Mouse (Mus musculus): ENCODE results near the gene Zfp316.

The Zfp316 gene

DNA sequence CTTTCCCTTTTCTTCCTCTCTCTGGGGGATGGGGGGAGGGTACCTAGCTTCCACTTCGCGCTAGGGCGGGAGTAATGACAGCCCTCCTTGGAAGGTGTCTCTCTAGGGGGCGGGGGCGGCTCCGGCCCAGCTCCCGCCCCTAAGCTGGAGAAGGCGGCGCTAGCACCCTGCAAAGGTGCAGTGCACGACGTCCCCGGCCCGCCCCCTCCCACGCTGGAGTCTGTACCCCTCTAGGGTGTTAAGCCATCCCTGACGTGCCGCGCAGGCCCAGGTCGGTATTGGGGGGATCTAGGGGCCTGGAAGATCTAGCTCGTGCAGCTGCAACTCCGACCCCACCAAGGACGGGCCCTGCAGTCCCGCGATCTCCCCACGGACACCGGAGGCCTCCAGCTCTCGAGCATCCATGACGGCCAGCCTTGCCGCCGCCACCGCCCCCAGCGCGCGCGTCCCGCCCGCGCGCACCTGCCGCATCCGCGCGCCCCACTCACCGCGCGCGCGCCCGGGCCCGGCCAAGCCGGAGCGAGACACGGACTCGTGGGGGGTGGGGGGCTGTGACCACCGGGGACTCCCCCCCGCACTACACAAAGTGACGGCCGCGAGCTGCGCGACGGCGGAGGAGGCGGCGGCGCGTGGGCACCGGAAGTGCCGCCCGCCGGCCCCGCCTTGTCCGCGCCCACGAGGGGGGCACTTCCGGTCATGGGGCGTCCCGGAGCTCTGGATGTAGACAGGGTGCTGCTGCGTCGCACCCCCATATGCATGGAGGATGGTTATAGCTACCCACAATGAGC lies at the start of gene Zfp316:
Gene Zfp316, minus strand, starts transcription at position 660 of the 788 bp plus-strand sequence.
- DNase-seq (ENCODE audit: low spot score in 2 of 2): peak; percentile 72 to 74

DNA sequence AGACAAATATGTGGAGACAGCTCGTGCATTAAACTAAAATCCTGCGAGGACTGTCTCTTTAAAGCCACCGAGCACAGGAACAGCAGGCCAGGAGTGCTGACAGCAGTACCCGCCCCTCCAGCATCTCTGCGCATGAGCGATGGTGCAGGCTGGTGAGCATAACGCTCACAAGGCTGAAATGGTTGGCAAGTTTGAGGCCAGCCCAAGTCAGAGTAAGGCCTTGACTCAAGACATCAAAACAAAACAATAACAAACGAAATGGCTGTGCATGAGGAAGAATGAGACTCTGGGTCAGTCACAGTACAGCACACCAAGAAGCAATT lies 47.4 kb upstream of the Zfp316 start:
- no peak for DNase-seq (ENCODE audit: low spot score in 2 of 2)

DNA sequence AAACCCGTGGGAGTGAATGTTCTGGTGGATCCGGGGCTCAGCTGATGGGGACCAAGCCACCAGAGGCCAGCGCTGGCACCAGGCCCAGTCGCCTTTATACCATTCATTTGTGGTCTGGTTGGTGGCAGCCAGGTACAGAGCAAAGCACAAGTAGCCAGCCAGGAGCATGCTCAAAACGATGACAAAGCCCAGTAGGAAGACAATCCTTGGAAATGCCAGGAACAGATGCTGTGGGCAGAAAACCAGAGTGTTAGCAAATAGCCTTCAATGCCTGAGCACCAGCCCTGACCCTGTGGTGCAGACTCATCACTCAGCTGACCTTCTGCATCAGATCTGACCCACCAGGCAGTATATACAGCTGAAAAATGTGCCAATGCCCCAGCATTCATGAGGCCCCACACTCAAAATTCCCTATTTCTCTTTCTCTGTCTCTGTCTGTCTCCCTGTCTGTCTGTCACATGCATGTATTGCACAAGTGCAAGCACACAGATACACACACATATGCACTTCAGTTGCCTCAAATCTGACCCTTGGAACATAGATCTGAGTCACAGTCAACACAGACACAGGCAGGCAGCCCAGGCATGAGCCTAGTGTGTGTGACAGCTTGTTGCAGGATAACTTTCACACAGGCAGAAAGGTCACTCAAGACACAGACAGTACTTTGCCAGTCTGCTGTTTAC lies 46.9 kb upstream of the Zfp316 start:
- no peak for DNase-seq (ENCODE audit: low spot score in 2 of 2)

DNA sequence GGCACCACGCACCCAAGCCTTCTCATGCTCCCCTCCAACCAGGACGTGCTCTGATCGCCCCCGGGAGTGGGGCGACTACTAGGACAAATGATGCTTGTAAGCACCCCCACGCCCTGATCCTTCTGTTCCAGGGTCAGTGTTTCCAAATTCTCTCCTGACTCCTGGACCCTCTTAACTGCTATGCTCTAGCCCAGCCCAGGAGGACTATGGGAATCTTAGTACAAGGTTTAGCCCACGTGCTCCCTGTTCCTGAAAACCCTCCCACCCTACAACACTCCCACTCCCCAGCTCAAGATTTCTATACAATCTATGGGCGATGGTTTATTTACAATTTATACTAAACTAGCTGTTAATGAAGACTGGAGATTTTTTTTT lies 45.7 kb upstream of the Zfp316 start:
- DNase-seq (ENCODE audit: low spot score in 2 of 2): no peak

DNA sequence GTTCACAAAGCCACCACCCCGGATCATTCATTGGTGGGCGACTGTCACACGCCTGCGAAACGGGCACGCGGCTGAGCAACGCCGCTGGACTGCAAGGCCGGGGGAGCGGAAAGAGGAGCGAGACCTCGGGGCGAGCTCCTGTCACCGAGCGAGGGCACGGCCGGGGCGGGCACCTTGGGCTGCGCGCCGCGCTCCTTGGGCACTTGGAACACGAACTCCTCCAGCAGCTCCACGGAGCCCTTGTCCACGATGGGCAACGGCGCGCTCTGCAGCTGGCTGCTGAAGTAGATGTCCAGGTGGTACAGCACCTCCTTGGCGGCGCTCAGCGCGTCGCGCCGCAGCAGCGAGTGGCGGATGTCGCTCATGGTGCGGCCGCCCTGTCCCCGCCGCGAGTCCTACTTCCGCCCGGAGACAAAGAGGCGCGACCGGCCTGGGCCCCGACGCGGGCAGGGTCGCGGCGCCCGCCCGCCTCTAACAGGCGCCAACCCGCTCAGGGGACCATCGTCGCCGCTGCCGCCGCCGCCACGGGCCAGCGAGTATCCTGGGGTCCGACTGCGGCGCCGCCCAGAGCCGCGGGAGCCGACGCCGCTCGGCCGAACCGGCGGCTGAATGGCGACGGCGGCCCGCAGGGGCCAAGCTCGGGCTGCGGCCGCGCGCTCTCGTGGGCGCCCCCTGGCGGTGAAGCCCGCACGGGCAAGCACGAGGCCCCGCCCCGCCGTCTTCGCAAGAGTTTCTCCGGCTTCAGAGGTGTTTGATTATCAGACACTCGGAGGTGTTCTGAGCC lies 45.1 kb upstream of the Zfp316 start, which contains the start of gene E130309D02Rik:
Gene E130309D02Rik, minus strand, starts transcription at position 631 of the 784 bp plus-strand sequence.
- peak; percentile 85 to 89 for DNase-seq (ENCODE audit: low spot score in 2 of 2)

DNA sequence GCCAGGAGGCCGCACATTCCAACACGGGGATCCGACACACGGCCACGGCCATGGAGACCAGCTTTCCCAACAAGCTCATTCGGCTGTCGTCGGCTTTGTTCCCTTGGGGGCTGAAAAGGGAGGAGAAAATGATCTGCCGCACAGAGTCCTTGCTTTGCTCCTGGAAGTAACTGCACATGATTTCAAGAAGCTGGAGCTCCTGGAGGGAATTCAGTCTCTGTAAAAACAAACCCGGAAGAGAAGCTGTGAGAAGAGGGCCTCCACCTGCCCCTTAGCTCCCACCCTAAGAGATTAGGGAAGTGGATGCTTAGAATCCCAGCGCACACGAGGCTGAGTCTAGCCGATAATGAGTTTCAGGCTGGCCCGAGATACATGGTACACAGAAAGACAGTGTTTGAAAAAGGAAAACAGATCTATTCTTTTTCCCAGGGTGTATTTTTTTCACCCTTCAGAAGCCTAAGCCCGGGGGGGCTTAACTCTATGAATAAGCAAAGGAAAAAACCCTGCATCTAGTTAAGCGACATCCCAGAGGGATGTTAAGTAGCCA lies 44.4 kb upstream of the Zfp316 start:
- DNase-seq (ENCODE audit: low spot score in 2 of 2): no peak

DNA sequence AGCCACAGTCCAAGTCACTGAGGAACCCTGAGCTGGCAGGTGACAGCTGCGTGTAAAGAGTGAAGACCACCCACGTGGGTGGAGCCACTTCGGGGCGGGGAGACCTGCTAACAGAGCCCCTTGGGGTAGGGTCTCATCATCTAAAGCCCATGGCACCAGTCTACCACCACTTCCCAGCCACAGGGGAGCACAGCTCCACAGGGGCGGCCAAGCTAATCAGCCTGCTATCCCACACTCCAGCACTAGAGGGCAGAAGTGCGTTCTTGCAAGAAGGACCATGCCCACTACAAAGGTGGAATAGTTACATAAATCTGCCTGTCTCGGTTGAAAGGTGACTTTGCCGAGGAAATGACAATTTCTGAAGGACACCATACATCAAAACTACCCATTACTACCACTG lies 42.1 kb upstream of the Zfp316 start:
- DNase-seq (ENCODE audit: low spot score in 2 of 2): peak; percentile 79 to 82

DNA sequence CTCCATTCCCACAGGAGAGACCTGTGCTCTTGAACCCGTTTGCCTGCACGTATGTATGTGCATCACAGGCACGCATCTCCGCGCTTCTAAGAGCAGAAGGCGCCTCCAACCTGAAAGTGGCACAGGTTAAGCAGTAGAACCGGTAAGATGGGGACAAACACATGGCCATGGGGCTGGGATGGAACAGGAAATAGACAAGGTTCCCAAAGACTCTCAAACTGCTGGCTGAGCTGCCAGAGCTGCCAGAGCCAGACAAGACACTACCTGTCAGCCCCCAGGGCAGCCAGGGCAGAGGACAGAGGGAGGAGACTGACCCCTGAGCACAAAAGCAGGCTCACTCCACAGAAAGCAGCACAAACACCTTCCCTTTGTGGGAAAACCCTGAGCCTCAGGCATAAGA lies 40.1 kb upstream of the Zfp316 start:
- DNase-seq (ENCODE audit: low spot score in 2 of 2): no peak

DNA sequence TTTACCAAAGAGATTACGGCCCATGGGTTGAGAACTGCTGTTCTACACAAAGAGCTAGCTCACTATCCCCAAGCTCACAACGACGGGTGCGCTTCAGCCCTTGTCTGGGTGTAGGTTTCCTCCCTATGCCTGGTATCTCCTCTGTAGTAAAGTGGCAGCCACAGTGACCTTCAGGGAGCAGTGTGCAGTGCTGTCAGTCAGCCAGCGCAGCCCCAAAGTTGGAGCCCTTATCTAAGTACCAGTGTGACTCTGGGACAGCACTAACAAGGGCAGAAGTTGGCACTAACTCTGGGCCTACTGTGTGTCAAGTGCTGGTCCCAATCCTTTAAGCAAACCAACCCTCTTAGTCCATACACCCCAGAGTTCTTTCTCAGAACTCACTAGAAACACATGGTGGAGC lies 39.0 kb upstream of the Zfp316 start:
- DNase-seq (ENCODE audit: low spot score in 2 of 2): no peak

DNA sequence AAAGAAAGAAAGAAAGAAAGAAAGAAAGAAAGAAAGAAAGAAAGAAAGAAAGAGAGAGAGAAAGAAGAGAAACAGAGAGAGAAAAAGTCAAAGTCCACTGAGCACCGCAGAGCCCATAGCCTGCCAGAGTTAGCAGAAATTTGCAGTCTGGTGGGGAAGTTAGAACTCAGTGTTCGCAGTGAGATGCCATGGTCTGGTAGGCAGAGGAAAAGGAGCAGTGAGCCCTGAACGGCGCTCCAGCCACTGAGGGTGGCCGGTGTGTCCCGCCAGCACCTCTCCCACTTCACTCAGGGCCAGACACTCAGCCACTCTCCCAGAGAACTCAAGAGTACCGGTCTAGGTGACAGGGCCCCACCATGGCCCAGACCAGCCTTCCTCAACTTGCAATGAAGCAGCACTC lies 34.4 kb upstream of the Zfp316 start:
- DNase-seq (ENCODE audit: low spot score in 2 of 2): no peak

DNA sequence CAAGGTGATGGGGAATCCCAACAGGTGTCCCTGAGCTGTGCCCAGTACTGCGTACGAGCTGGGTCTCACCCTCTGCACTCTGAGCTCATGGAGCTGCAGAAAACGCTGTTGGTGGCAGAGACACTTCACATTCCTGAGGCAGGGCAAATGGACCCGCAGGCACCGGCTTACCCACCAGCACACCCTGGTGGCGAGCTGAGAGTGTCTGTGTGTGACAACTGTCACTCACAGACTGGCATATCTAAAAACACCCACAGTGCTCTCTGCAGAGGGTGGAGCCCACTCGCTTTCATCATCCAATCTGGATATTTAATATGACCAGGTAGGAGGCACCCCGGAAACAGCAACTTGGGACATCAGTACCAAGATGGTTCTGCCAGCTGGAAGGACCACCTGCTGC lies 31.5 kb upstream of the Zfp316 start:
- DNase-seq (ENCODE audit: low spot score in 2 of 2): no peak

DNA sequence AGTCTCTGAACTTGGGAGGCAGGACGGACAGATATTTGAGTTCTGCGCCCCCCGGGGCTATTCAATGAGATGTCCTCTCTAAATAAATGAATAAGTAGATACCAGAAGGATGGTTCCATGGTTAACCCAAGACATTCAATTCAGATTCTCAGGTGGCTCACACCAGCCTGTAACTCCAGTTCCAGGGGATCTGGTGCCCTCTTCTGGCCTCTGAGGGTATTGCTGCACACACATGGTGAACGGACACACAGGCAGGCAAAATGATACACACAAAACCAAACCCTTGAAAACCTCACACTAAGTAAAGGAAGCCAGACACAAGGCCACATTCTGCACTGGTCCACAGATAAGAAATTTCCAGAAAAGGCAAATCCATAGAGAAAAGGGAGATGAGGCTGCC lies 29.9 kb upstream of the Zfp316 start:
- peak in 1 of 2 experiments; percentile 78 for DNase-seq (ENCODE audit: low spot score in 2 of 2)

DNA sequence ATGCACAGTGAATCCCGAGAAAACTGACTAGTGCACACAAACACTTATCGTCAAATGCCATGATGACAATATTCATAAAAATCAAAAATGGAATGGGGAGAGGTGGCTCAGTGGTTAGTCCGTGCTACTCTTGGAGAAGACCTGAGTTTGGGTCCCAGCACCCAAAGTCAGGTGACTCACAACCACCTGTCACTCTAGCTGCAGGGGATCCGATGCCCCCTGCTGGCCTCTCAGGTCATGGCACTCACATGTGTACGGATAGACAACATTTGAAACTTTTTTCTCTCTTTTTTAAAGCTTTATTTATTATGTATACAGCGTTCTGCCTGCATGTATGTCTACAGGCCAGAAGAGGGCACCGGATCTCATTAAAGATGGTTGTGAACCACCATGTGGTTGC lies 28.6 kb upstream of the Zfp316 start:
- DNase-seq (ENCODE audit: low spot score in 2 of 2): no peak

DNA sequence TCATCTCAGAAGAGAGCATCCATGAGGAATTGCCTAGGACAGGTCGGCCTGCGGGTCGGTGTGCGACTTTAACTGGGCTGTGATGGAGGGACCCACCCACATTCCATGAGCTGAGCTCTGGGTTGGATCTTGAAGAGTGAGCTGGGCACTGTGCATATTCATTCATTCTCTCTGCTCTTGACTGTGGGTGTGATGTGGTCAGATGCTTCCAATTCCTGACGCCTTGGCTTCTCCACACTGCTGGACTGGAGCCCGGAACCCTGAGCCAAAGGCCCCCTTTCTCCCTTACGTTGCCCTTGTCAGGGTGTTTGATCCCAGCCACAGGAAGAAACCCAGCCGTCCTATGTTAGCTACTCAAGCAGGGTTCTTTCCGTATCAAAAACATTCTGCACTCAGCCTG lies 28.2 kb upstream of the Zfp316 start:
- no peak for DNase-seq (ENCODE audit: low spot score in 2 of 2)

DNA sequence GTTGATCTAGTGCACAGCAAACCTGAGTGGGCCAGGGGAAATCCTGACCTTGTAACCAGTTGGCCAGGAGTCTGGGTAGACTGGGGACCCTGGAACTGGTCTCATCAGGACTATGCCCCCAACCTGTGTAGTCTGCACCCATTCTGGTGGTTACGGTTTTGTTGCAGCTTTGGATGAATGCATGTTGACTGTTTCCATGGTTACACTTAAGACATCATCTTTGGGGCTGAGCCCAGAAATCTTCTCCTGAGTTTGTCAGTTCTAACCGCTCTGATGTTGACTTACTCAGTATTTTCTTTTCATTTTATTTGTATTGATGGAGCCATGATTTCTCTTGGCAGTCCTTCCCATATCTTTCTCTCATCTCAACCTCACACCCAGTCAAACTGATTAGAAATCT lies 25.5 kb upstream of the Zfp316 start:
- DNase-seq (ENCODE audit: low spot score in 2 of 2): peak in 1 of 2 experiments; percentile 33

DNA sequence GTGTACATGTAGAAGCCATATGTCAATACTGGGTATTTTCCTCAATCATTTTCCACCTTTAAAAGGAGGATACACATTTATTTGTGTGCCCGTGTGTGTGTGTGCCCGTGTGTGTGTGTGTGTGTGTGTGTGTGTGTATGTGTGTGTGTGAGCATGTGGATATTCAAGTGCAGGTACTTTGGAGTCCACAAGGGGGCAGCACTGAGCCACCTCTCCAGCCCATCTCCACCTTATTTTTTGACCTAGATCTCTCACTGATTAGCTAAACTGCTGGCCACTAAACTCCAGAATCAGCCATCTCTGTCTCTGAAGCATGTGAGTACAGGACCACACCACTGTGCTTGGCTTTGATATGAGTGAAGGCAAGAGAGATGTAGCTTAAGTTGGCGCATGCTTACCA lies 25.0 kb upstream of the Zfp316 start:
- DNase-seq (ENCODE audit: low spot score in 2 of 2): no peak

DNA sequence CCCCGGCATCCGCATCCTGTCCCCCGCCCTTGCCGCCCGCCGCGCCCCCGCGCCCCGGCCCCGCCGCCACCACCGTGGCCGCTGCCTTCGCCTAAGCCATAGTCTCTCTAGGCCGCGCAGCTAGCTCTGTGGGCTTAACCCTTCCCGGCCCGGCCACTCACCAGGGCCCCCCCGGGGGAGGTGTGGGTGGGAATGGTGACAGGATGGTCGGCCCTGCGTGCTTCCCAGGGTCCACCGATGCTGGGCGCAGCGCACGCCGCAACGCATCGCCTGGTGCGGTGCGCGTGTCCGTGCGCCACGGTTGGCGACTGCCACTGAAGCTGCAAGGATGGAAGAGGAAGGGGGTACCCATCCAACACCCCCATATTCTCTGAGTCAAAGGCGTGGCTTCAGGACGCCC lies 23.6 kb upstream of the Zfp316 start, which contains the start of gene Zfp853:
Gene Zfp853, minus strand, starts transcription at position 220 of the 400 bp plus-strand sequence.
- DNase-seq (ENCODE audit: low spot score in 2 of 2): no peak

DNA sequence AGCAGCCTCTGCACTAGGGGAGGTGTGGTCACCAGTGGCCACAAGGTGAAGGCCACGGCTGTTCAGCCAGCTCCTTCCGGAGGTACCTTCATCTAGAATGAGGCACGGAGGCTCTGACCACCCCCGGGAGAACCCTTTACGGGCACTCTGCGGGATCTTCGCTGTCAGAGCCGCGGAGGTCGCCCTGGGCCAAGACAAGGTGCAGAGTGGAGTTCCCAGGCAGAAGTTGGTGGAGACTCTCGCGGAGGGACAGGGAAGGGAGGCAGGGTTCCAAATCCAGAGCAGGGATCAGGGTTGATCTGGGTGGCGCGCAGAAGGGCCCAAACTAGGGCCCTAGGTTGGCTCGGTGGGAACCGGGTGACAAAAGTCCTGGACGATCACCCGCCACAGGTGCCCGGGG lies 23.1 kb upstream of the Zfp316 start:
- DNase-seq (ENCODE audit: low spot score in 2 of 2): no peak

DNA sequence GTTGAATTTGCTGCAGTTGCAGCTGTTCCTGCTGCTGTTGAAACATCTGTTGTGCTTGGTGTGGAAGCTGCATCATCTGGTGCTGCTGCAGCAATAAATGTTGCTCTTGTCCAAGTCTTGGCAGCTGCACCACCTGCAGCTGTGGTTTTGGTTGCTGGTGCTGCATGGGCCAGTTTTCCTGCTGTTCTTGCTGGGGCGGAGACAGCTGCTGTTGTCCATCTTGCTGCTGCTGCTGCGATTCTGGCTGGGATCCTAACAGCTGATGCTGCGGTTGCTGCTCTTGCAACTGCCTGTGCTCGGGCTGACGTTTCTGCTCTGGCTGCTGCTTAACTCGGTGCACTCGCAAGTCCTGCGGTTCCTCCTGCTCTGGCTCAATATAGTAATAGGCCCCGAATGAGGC lies 19.5 kb upstream of the Zfp316 start:
- no peak for DNase-seq (ENCODE audit: low spot score in 2 of 2)

DNA sequence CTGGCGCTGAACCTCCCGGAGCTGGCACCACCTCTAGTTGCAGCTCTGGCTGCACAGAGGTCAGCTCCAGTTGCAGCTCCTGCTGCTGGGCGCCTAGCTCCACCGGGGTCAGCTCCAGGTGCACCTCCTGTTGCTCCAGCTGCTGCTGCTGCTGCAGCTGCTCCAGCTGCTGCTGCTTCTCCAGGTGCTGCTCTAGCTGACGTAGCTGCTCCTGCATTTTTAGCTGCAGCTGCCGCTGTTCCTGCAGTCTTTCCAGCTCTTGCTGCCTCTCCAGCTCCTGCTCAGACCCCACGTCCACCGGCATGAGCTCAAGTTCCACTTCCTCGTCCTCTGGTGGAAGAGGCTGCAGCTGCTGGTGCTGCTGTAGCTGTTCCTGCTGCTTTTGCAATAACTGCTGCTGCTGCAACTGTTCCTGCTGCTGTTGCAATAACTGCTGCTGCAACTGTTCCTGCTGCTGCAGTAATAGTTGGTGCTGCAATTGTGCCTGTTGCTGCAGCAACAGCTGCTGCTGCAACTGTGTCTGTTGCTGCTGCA lies 18.6 kb upstream of the Zfp316 start:
- DNase-seq (ENCODE audit: low spot score in 2 of 2): no peak

DNA sequence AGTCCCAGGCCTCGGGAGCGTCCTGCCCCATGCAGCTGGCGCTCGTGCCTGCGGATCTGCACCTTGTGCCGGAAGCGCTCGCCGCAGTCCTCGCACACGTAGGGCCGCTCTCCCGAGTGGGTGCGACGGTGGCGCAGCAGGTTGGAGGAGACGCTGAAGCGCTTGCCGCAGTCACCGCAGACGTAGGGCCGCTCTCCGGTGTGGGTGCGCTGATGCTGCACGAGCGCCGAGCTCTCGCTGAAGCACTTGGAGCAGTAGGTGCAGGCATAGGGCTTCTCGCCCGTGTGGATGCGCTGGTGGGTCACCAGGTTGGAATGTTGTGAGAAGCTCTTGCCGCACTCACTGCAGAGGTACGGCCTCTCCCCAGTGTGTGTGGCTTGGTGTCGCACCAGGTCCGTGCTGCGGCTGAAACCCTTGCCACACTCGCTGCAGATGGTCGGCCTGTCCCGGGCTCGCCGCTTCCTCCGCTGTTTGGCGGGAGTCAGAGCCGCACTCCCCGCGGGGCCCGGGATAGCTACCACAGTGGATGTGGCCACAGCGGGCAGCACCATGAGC lies 18.0 kb upstream of the Zfp316 start:
- no peak for DNase-seq (ENCODE audit: low spot score in 2 of 2)

DNA sequence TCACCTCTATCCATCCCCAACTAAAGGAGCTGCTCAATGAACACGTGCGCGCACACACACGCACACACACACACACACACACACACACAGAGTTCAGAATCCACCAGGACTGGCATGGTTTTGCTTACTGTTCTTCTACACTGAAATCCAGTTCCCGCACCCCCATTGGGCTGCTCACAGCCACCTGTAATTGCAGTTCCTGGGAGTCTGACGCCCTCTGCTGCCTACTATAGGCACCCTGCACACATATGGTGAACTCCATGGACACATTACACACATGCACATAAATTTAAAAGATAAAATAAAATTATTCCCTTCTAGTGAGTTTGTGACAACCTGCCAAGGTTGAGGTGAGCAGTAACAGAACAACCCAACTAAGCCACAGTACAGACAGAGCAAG lies 14.9 kb upstream of the Zfp316 start:
- DNase-seq (ENCODE audit: low spot score in 2 of 2): no peak

Data from frontal cortex, postnatal 36 days (tissue).